7 mouse cellular contexts compared by ENCODE assay signal in genomic region chr1:75168093-75168471, GRCm38 (mm10). TPM values are rescaled to one million over a fixed set of nuclear protein-coding genes. Genes with fewer than 3 reads are reported as not detected.
A peak's percentile ranks its signal among the peaks of the same experiment; 100 is the strongest.
DNase-seq lines count a peak whose midpoint lies in the region; ATAC-seq and TF ChIP-seq lines count a peak whose summit lies in the region.

No protein-coding gene starts in this region.

- H3K4me2 ChIP-seq in forebrain, embryonic 12.5 days, result peak overlapping the region; percentile 56
- peak overlapping the region; percentile 76 for H3K4me2 ChIP-seq in limb, embryonic 15.5 days
- H3K4me2 ChIP-seq in stomach, postnatal 0 days (replicated peaks; ENCODE audit: low read depth), result peak overlapping the region; percentile 65

- no peaks in the 10 kb centered on the region; the same call in 1 of the 2 replicates for H3K4me1 ChIP-seq in spleen, adult 2 months (ENCODE audit: control insufficient read depth, insufficient read depth, insufficient read length)
- H3K4me1 ChIP-seq in forebrain, embryonic 12.5 days, result peaks cover 14% of the 10 kb centered on the region
- peaks cover 15% of the 10 kb centered on the region for H3K4me1 ChIP-seq in limb, embryonic 15.5 days
- 0 out of 2 replicates have a peak, but pooled peaks cover 3% of the 10 kb centered on the region for H3K4me1 ChIP-seq in stomach, postnatal 0 days (replicated peaks; ENCODE audit: control insufficient read depth, insufficient read depth)

- H3K9ac ChIP-seq in forebrain, embryonic 12.5 days, result peak overlapping the region; percentile 55; the same call in 1 of the 2 replicates
- H3K9ac ChIP-seq in limb, embryonic 15.5 days, result peak overlapping the region; percentile 79
- peak overlapping the region; percentile 79; the same call in 1 of the 2 replicates for H3K9ac ChIP-seq in stomach, postnatal 0 days (ENCODE audit: low read length)

- peak overlapping the region; percentile 61 for H3K27ac ChIP-seq in spleen, adult 2 months (ENCODE audit: insufficient read depth, low read length)
- H3K27ac ChIP-seq in forebrain, embryonic 12.5 days, result 0 out of 2 replicates have a peak overlapping the region, but pooled peaks have one; percentile 87
- peak overlapping the region; percentile 94 for H3K27ac ChIP-seq in limb, embryonic 15.5 days
- peak overlapping the region; percentile 90 for H3K27ac ChIP-seq in stomach, postnatal 0 days (replicated peaks)

- no peaks in the 10 kb centered on the region for H3K27me3 ChIP-seq in spleen, adult 2 months (ENCODE audit: control insufficient read depth, insufficient read depth, low read length)
- H3K27me3 ChIP-seq in forebrain, embryonic 12.5 days, result no peaks in the 10 kb centered on the region
- no peaks in the 10 kb centered on the region for H3K27me3 ChIP-seq in limb, embryonic 15.5 days
- H3K27me3 ChIP-seq in stomach, postnatal 0 days (ENCODE audit: control insufficient read depth, insufficient read depth, low read length), result no peaks in the 10 kb centered on the region

- peak overlapping the region; percentile 77 for H3K4me3 ChIP-seq in spleen, adult 2 months (ENCODE audit: extremely low read depth, insufficient read depth, insufficient read length)
- peak overlapping the region; percentile 61 for H3K4me3 ChIP-seq in forebrain, embryonic 12.5 days (replicated peaks)
- H3K4me3 ChIP-seq in limb, embryonic 15.5 days, result peak overlapping the region; percentile 80
- peak overlapping the region; percentile 83 for H3K4me3 ChIP-seq in stomach, postnatal 0 days (ENCODE audit: low read depth, low read length)

- TF ChIP-seq CTCF in spleen, adult 2 months (IDR thresholded peaks at IDR 0.05; ENCODE audit: extremely low read depth, insufficient read depth, insufficient read length, insufficient replicate concordance), result no peak
- no peak for TF ChIP-seq CTCF in stomach, postnatal 0 days (IDR thresholded peaks at IDR 0.05; ENCODE audit: low read depth)

- peaks cover 20% of the 10 kb centered on the region for H3K36me3 ChIP-seq in spleen, adult 2 months (ENCODE audit: control insufficient read depth, insufficient read depth, low read length)
- H3K36me3 ChIP-seq in forebrain, embryonic 12.5 days (replicated peaks), result peaks cover 25% of the 10 kb centered on the region
- peaks cover 35% of the 10 kb centered on the region for H3K36me3 ChIP-seq in limb, embryonic 15.5 days
- H3K36me3 ChIP-seq in stomach, postnatal 0 days (ENCODE audit: control insufficient read depth, insufficient read depth, low read length), result peaks cover 13% of the 10 kb centered on the region; the same call in 1 of the 2 replicates

- DNase-seq in spleen, adult 2 months (ENCODE audit: low read depth in 1 of 2, low spot score in 2 of 2), result no peak
- no peak for DNase-seq in spleen, postnatal 14 days (ENCODE audit: low spot score in 2 of 2)
- DNase-seq in stomach, postnatal 0 days (ENCODE audit: low spot score), result no peak
- DNase-seq in cerebellum, adult 11-12 months, result no peak

- TF ChIP-seq POLR2A in spleen, adult 2 months (IDR thresholded peaks at IDR 0.05; ENCODE audit: low read depth, low read length), result no peak

- 12% methylated on average over 7 of the region's 7 CpGs for WGBS in spleen, adult 2 months
- WGBS in forebrain, embryonic 12.5 days, result 11% methylated on average over 7 of the region's 7 CpGs
- WGBS in limb, embryonic 15.5 days, result 7% methylated on average over 7 of the region's 7 CpGs
- WGBS in stomach, postnatal 0 days, result 9% methylated on average over 7 of the region's 7 CpGs

- no peaks in the 10 kb centered on the region for H3K9me3 ChIP-seq in forebrain, embryonic 12.5 days
- H3K9me3 ChIP-seq in limb, embryonic 15.5 days, result no peaks in the 10 kb centered on the region
- H3K9me3 ChIP-seq in stomach, postnatal 0 days (ENCODE audit: control insufficient read depth, low read length), result no peaks in the 10 kb centered on the region

- ATAC-seq in forebrain, embryonic 12.5 days (ENCODE audit: low FRiP score), result peak; percentile 36; the same call in 1 of the 2 replicates
- no peak; the same call in 1 of the 2 replicates for ATAC-seq in limb, embryonic 15.5 days (ENCODE audit: insufficient number of reproducible peaks, low FRiP score, low TSS enrichment, low read depth)
- peak; percentile 12 for ATAC-seq in stomach, postnatal 0 days (ENCODE audit: low FRiP score, low TSS enrichment)
- no peak for ATAC-seq in monocyte, adult 5-6 weeks (replicated peaks; ENCODE audit: insufficient number of reproducible peaks, low FRiP score, low TSS enrichment, poor library complexity, severe bottlenecking)

- TF ChIP-seq EP300 in stomach, postnatal 0 days (optimal IDR thresholded peaks at IDR 0.05), result no peak

RNA-seq across cellular contexts. Expression of gene Zfand2b, which starts 0.4 kb away (rescaled TPM):
- 47.7 and 53.2 TPM in 2 replicates for polyA plus RNA-seq in spleen, adult 2 months (2012; rRNA removed)
- polyA plus RNA-seq in forebrain, embryonic 12.5 days (2016; fragmentation: Nextera tagmentation; extraction: Ambion mirVana), result 30.4 and 32.8 TPM in 2 replicates
- polyA plus RNA-seq in limb, embryonic 15.5 days (2015; fragmentation: Nextera tagmentation; extraction: Ambion mirVana), result 44.4 and 48.6 TPM in 2 replicates
- 43.0 and 44.5 TPM in 2 replicates for polyA plus RNA-seq in stomach, postnatal 0 days (2015; fragmentation: Nextera tagmentation; extraction: Ambion mirVana)
- total RNA-seq in monocyte, adult 5-6 weeks (2017), result 40.9 to 48.3 TPM (median 44.9 TPM) in 3 replicates

RNA-seq across cellular contexts. Expression of gene Abcb6, which starts 12.1 kb away (rescaled TPM):
- 14.0 and 15.7 TPM in 2 replicates for polyA plus RNA-seq in spleen, adult 2 months (2012; rRNA removed)
- polyA plus RNA-seq in forebrain, embryonic 12.5 days (2016; fragmentation: Nextera tagmentation; extraction: Ambion mirVana), result 30.8 and 36.3 TPM in 2 replicates
- 28.3 and 29.5 TPM in 2 replicates for polyA plus RNA-seq in limb, embryonic 15.5 days (2015; fragmentation: Nextera tagmentation; extraction: Ambion mirVana)
- polyA plus RNA-seq in stomach, postnatal 0 days (2015; fragmentation: Nextera tagmentation; extraction: Ambion mirVana), result 20.9 and 21.5 TPM in 2 replicates
- 0.96 to 3.0 TPM (median 1.8 TPM) in 3 replicates for total RNA-seq in monocyte, adult 5-6 weeks (2017)

RNA-seq across cellular contexts. Expression of gene Ankzf1, which starts 23.9 kb away (rescaled TPM):
- 15.5 and 15.9 TPM in 2 replicates for polyA plus RNA-seq in spleen, adult 2 months (2012; rRNA removed)
- polyA plus RNA-seq in forebrain, embryonic 12.5 days (2016; fragmentation: Nextera tagmentation; extraction: Ambion mirVana), result 21.5 and 23.4 TPM in 2 replicates
- polyA plus RNA-seq in limb, embryonic 15.5 days (2015; fragmentation: Nextera tagmentation; extraction: Ambion mirVana), result 28.0 and 30.7 TPM in 2 replicates
- 12.9 and 13.6 TPM in 2 replicates for polyA plus RNA-seq in stomach, postnatal 0 days (2015; fragmentation: Nextera tagmentation; extraction: Ambion mirVana)
- 23.7 to 43.4 TPM (median 31.6 TPM) in 3 replicates for total RNA-seq in monocyte, adult 5-6 weeks (2017)

RNA-seq across cellular contexts. Expression of gene Atg9a, which starts 23.9 kb away (rescaled TPM):
- polyA plus RNA-seq in spleen, adult 2 months (2012; rRNA removed), result 34.5 and 40.8 TPM in 2 replicates
- polyA plus RNA-seq in forebrain, embryonic 12.5 days (2016; fragmentation: Nextera tagmentation; extraction: Ambion mirVana), result 29.1 and 29.9 TPM in 2 replicates
- 33.9 TPM in 2 replicates for polyA plus RNA-seq in limb, embryonic 15.5 days (2015; fragmentation: Nextera tagmentation; extraction: Ambion mirVana)
- polyA plus RNA-seq in stomach, postnatal 0 days (2015; fragmentation: Nextera tagmentation; extraction: Ambion mirVana), result 17.4 and 18.8 TPM in 2 replicates
- total RNA-seq in monocyte, adult 5-6 weeks (2017), result 14.6 to 21.0 TPM (median 20.4 TPM) in 3 replicates

RNA-seq across cellular contexts. Expression of gene Retreg2, which starts 25.5 kb away (rescaled TPM):
- polyA plus RNA-seq in spleen, adult 2 months (2012; rRNA removed), result 88.2 and 101 TPM in 2 replicates
- polyA plus RNA-seq in forebrain, embryonic 12.5 days (2016; fragmentation: Nextera tagmentation; extraction: Ambion mirVana), result 63.5 and 70.6 TPM in 2 replicates
- 41.5 and 47.3 TPM in 2 replicates for polyA plus RNA-seq in limb, embryonic 15.5 days (2015; fragmentation: Nextera tagmentation; extraction: Ambion mirVana)
- polyA plus RNA-seq in stomach, postnatal 0 days (2015; fragmentation: Nextera tagmentation; extraction: Ambion mirVana), result 30.4 and 31.2 TPM in 2 replicates
- total RNA-seq in monocyte, adult 5-6 weeks (2017), result 24.7 to 70.3 TPM (median 47.7 TPM) in 3 replicates

Comparison
In these comparisons a context has a peak if more than half of its experiments do, and no peak if none do; other contexts are left out.
1. ATAC-seq: peak in forebrain, embryonic 12.5 days (single experiment) and stomach, postnatal 0 days (single experiment); none in limb, embryonic 15.5 days (single experiment) and monocyte, adult 5-6 weeks (single experiment).
2. Peak in every context shown above with its lines, with median percentiles within 50 percentile points of each other: H3K27ac ChIP-seq, H3K4me3 ChIP-seq, H3K4me2 ChIP-seq and H3K9ac ChIP-seq.